Mouse (Mus musculus) hindbrain, embryonic 14.5 days (tissue): ENCODE measurements around the gene Homer2. TPM values are rescaled to one million over a fixed set of nuclear protein-coding genes. Genes with fewer than 3 reads are reported as not detected.

Experiments
- ATAC-seq: fragments of 200-750 bp; cut with Nextera tagmentation; 2 replicates; pipeline ENCODE4 v1.8.0; 2017; ENCODE audit warnings: moderate number of reproducible peaks, mild to moderate bottlenecking, moderate TSS enrichment, moderate library complexity; ENCODE audit not compliant: low FRiP score
- DNase-seq: peaks from one replicate; pipeline ENCODE4 v3.0.0-alpha.2; 2015; ENCODE audit warnings: low spot score
- H3K27ac ChIP-seq: fragments of 300-500 bp; sonication (generic); 2 replicates; pipeline ENCODE4 v1.5.1; 2014; ENCODE audit warnings: mild to moderate bottlenecking, moderate library complexity
- H3K27me3 ChIP-seq: fragments of 300-500 bp; sonication (generic); 2 replicates; pipeline ENCODE4 v1.6.1; 2014; ENCODE audit warnings: mild to moderate bottlenecking, low read length, mixed read lengths; ENCODE audit not compliant: control insufficient read depth, insufficient read depth
- H3K36me3 ChIP-seq: fragments of 300-500 bp; sonication (generic); replicated peaks from 2 replicates; pipeline ENCODE4 v1.6.1; 2014; ENCODE audit not compliant: control insufficient read depth, insufficient read depth
- H3K4me1 ChIP-seq: fragments of 300-500 bp; sonication (generic); replicated peaks from 2 replicates; pipeline ENCODE4 v1.6.1; 2014; ENCODE audit warnings: antibody characterized with exemption, low read length, mixed read lengths; ENCODE audit not compliant: control insufficient read depth, insufficient read depth
- H3K4me2 ChIP-seq: fragments of 300-500 bp; sonication (generic); replicated peaks from 2 replicates; pipeline ENCODE4 v1.6.1; 2014; ENCODE audit warnings: mild to moderate bottlenecking, moderate library complexity
- H3K4me3 ChIP-seq: fragments of 300-500 bp; sonication (generic); replicated peaks from 2 replicates; pipeline ENCODE4 v1.5.1; 2014; ENCODE audit warnings: mild to moderate bottlenecking, low read length
- H3K9ac ChIP-seq: fragments of 300-500 bp; sonication (generic); 2 replicates; pipeline ENCODE4 v1.6.1; 2014
- H3K9me3 ChIP-seq: fragments of 300-500 bp; sonication (generic); 2 replicates; pipeline ENCODE4 v1.6.1; 2016; ENCODE audit warnings: low read length; ENCODE audit not compliant: control insufficient read depth
- WGBS: fragments of 180-500 bp; shearing (Covaris S2); extraction: QIAGEN DNeasy Blood & Tissue Kit; methylation state at CpG from one replicate; pipeline ENCODE4 v1.1.7; 2014; 5-methylcytosine and 5-hydroxymethylcytosine counted together
- polyA plus RNA-seq: library from polyadenylated mRNA; unstranded; fragments of >200 nt; fragmentation: Nextera tagmentation; extraction: Ambion mirVana; gene quantifications from 2 replicates; pipeline ENCODE4 v1.2.1, GENCODE M21; 2014

Gene Homer2
- polyA plus RNA-seq, 1 experiment from 2014 or later, result 25.7 TPM

DNA sequence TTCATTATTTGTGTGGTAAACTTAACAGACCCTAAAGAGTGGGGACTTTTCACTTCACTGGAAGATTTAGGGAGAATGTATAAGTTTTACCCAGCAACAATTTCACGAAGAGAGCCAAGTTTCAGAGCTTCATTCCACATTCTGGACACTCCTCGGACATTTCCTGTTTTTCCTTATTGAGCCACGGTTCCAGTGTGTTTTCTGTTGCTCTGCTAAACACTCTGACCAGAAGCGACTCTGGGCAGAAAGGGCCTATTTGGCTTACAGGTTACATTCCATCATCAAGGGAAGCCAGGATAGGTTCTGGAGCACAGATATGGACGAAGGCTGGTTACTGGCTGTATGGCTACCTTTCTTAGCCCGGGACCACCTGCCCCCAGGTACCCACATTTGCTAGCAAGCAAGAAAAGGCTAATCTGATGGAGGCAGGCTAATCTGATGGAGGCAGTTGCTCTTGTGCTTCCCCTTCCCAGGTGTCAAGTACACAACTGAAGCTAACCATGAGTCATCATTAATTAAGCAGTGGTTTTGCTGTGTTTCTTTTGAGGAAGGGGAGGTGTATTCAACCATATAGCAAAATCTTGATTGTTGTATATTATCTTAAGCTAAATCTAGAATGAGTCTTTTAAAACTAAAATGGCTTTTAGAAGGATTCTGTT is 134.6 kb downstream of the Homer2 start:
- H3K4me2 ChIP-seq, result peak overlapping the region; percentile 76
- WGBS, result 74% methylated on average over 6 of the region's 6 CpGs
- H3K9ac ChIP-seq, result peak overlapping the region; percentile 86; the same call in 1 of the 2 replicates
- no peaks in the 10 kb centered on the region for H3K9me3 ChIP-seq
- H3K27me3 ChIP-seq, result no peaks in the 10 kb centered on the region
- ATAC-seq (no peak), DNase-seq (no peak)
- peaks cover 16% of the 10 kb centered on the region for H3K4me1 ChIP-seq
- H3K27ac ChIP-seq, result no peak overlapping the region
- H3K36me3 ChIP-seq, result peaks cover 16% of the 10 kb centered on the region
- H3K4me3 ChIP-seq, result peak overlapping the region; percentile 83; the same call in 1 of the 2 replicates

DNA sequence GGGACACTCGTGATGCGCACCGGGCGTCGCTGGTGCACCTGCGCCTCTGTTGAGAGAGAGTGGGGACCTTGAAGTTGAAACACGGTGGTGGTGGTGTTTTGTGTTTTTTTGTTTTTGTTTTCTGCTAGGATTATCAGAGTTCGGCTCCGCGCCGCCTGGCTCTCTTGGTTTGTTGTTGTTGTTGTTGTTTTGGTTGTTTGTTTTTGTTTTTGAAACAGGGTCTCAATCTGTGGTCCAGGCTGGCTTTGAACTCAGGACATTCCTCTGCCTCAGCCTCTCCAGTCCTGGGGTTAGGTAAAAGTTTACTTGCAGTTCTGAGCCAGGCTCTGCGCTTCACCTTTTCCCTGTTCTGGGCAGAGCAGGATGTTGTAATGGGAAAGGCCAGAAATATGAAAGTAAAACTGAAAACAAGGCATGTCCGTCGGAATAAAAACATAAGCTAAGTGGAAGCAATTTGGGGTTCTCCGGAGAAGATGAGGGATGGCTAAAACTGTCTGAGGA is 135.3 kb downstream of the Homer2 start:
- peak overlapping the region; percentile 86 for H3K9ac ChIP-seq

DNA sequence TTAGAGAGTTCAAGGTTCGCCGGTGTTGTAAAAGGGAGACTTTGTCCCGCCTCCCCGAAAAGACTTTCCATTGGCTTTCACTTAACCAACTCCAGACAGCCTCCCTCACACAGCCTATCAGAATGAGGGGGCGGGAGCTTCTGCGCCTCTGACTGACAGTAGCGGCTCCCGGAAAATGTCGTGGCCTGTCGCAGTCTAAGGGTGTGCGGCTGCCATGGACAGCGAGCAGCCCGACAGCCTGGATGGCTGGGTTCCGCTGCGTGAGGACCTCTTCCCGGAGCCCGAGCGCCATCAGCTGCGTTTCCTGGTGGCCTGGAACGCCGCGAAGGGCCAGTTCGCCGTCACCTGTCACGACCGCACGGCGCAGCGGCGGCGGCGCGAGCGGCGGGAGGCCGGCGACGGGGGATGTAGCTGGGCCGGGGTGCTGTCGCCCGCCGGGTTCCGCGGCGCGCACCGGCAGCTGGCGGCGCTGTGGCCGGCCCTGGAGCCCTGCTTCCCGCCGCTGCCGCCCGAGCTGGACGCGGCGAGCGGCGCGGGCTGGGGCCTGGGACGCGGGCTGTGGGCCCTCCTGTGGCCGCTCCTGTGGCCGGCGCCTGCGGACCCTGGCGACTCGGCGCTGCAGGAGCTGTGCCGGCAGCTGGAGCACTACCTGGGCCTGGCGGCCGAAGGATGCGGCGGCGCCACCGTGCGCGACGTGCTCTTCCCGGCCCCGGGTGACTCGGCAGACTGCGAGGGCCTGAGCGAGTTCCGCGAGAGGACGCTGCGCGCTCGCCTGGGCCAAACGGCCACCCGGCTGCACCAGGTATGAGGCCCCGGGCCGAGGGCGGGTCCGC is 136.0 kb downstream of the Homer2 start, which contains the start of gene Whamm:
Whamm (plus strand) TSS at position 159 of the 833 bp plus-strand sequence.
- H3K4me2 ChIP-seq, result peak within 1 kb of the TSS; percentile 76
- under 1% methylated on average over 93 of the region's 96 CpGs for WGBS
- no peaks in the 10 kb centered on the region for H3K9me3 ChIP-seq
- H3K27me3 ChIP-seq, result no peaks in the 10 kb centered on the region
- peak; percentile 93 for DNase-seq
- H3K36me3 ChIP-seq, result peaks cover 15% of the 10 kb centered on the region
- peak within 1 kb of the TSS; percentile 95 for H3K27ac ChIP-seq
- peak; percentile 99 for ATAC-seq
- H3K4me3 ChIP-seq, result peak within 1 kb of the TSS; percentile 83
- H3K4me1 ChIP-seq, result peaks cover 16% of the 10 kb centered on the region
- peak within 1 kb of the TSS; percentile 86 for H3K9ac ChIP-seq

More for the DNA sequence above, 135.3 kb downstream of the Homer2 start:
- peak overlapping the region; percentile 95 for H3K27ac ChIP-seq
- peak overlapping the region; percentile 76 for H3K4me2 ChIP-seq
- peaks cover 16% of the 10 kb centered on the region for H3K4me1 ChIP-seq
- H3K4me3 ChIP-seq, result peak overlapping the region; percentile 83
- 20% methylated on average over 15 of the region's 15 CpGs for WGBS
- H3K27me3 ChIP-seq, result no peaks in the 10 kb centered on the region
- no peaks in the 10 kb centered on the region for H3K9me3 ChIP-seq
- DNase-seq, result no peak
- ATAC-seq, result no peak
- H3K36me3 ChIP-seq, result peaks cover 15% of the 10 kb centered on the region

DNA sequence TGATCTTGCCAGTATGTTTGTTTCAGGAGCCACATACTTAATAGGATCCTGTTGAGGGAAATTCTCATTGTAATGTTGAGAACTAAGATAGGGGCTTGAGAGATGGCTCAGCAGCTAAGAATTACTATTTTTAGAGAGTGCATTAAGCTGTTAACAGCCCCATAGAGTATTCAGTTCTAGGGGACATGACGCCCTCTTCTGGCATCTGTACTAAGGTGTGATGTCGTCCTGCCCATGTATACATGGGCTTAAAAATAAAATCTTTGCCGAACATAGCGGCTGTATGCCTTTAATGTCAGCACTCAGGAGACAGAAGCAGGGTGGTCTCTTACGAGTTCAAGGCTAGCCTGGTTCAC is 136.6 kb downstream of the Homer2 start:
- Histone ChIP-seq H3K4me3 (peak overlapping the region; percentile 83), H3K36me3 (peaks cover 10% of the 10 kb centered on the region), H3K9ac (no peak overlapping the region), H3K27ac (no peak overlapping the region), H3K4me1 (peaks cover 16% of the 10 kb centered on the region), H3K4me2 (peak overlapping the region; percentile 76), H3K27me3 (no peaks in the 10 kb centered on the region), H3K9me3 (no peaks in the 10 kb centered on the region)
- no peak for ATAC-seq
- DNase-seq, result no peak
- WGBS, result 5% methylated on average over 5 of the region's 5 CpGs

DNA sequence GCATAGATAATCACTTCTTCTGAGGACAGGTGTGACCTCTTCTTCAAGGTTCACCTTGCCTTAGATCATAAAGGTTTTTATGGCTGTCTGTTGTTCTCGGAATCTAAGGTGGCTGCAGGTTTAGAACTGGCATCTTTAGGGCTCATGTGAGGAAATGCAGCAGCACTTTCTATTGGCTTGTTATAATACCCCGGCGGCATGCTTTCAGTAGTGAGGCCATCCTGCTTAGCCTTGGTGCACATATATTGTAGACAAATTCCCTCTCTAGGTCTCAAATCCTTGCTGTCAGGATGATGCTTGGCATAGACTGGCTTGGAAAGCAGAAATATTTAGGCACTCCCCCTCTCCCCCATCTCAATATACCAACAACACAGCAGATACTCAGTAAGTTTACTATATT is 137.1 kb downstream of the Homer2 start:
- ATAC-seq, result no peak
- Histone ChIP-seq H3K36me3 (peaks cover 6% of the 10 kb centered on the region), H3K27me3 (no peaks in the 10 kb centered on the region), H3K4me2 (no peak overlapping the region), H3K9me3 (no peaks in the 10 kb centered on the region), H3K4me3 (no peak overlapping the region), H3K27ac (no peak overlapping the region), H3K9ac (no peak overlapping the region), H3K4me1 (peaks cover 16% of the 10 kb centered on the region)
- 91% methylated on average over 3 of the region's 3 CpGs for WGBS
- DNase-seq, result no peak

DNA sequence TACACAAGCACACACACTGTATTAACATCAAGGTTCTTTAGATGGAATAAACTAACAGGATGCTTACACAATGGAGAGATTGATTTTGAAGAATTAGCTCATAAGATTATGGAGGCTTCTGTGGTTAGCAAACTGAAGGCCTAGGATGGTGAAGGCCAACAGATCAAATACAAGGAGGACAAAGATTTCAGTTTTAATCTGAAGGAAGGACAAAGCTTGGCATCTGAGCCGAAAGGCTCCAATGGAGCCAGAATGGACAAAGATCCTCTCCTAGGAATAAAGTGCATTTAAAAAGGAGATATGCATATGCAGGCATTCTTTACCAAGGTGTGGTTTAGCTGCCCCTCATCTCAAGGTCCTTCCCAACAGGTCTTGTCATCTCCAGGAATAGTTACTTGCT is 137.5 kb downstream of the Homer2 start:
- ATAC-seq (no peak), DNase-seq (no peak)
- Histone ChIP-seq H3K27ac (no peak overlapping the region), H3K27me3 (no peaks in the 10 kb centered on the region), H3K9me3 (no peaks in the 10 kb centered on the region), H3K36me3 (peaks cover 1% of the 10 kb centered on the region; the same call in 1 of the 2 replicates), H3K9ac (no peak overlapping the region), H3K4me3 (no peak overlapping the region), H3K4me2 (no peak overlapping the region), H3K4me1 (peaks cover 16% of the 10 kb centered on the region)
- WGBS, result 97% methylated on average over 1 of the region's 1 CpGs

DNA sequence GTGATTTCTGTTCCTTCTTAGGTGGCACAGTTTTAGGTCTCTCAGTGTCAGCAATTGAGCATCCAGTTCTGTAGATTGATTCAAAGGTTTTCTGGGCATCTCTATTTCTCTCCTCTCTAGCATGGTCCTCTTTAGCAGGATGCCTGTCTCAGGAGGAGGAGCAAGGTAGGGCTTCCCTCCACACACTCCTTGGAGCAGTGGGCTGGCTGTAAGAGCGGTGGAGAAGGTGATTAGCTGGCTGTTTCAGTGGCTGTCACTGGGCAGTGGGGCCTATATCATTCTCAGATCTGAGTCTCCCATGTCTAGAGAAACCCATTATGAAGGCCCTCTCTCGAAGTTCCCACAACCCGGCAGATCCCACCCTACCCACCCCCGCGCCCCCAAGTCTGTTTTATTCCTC is 139.9 kb downstream of the Homer2 start:
- WGBS, result 87% methylated on average over 5 of the region's 5 CpGs
- H3K27me3 ChIP-seq, result no peaks in the 10 kb centered on the region
- H3K4me1 ChIP-seq, result peaks cover 5% of the 10 kb centered on the region
- no peak overlapping the region for H3K4me3 ChIP-seq
- no peak for ATAC-seq
- H3K9ac ChIP-seq, result no peak overlapping the region
- DNase-seq, result no peak
- H3K27ac ChIP-seq, result no peak overlapping the region
- no peaks in the 10 kb centered on the region for H3K36me3 ChIP-seq
- H3K4me2 ChIP-seq, result no peak overlapping the region
- H3K9me3 ChIP-seq, result no peaks in the 10 kb centered on the region

DNA sequence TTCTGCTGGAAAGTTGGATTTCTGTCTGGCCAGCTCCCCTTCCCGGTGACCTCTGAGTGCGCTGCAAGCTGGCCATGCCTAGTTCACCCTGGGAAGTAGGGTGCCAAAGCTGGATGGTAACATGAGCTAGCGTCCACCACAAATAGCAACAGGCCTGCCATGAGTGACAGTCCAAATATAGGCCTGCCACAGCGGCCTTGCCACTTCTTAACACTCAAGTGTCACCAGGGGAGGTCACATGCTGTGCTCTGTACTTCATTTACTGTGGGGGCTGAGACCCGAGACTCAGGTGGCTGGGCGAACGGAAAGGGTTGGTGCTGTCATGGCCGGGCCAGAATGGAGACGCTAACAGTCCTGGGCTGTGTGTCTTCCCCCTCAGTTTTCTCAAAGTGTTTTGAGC is 140.4 kb downstream of the Homer2 start, which contains the start of gene Fsd2:
Fsd2 (minus strand) TSS at position 53 of the 400 bp plus-strand sequence.
- no peak within 1 kb of the TSS for H3K4me3 ChIP-seq
- no peak within 1 kb of the TSS for H3K4me2 ChIP-seq
- WGBS, result 76% methylated on average over 9 of the region's 9 CpGs
- no peaks in the 10 kb centered on the region for H3K9me3 ChIP-seq
- DNase-seq (no peak), ATAC-seq (no peak)
- H3K9ac ChIP-seq, result no peak within 1 kb of the TSS
- no peaks in the 10 kb centered on the region for H3K4me1 ChIP-seq
- H3K27me3 ChIP-seq, result no peaks in the 10 kb centered on the region
- no peak within 1 kb of the TSS for H3K27ac ChIP-seq
- no peaks in the 10 kb centered on the region for H3K36me3 ChIP-seq

DNA sequence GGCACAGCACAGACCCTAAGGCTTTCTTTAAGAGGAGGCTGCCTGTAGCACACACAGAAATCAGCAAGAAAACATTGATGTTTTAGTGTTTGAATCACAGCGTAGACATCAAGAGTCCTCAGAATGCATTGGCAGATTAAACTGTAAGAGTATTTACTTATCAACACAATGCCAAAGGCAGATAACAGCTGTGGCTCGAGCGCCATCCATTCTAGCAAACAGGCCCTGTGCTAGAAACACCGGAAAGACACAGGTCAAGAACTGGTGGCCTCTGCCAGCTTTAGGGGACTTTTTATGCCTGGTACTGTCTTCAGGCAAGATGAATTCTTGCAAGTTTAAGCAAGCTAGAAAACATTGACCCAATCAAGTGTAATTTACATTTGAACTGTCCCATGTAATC is 141.0 kb downstream of the Homer2 start:
- ATAC-seq (no peak), DNase-seq (no peak)
- Histone ChIP-seq H3K27me3 (no peaks in the 10 kb centered on the region), H3K4me3 (no peak overlapping the region), H3K4me2 (no peak overlapping the region), H3K27ac (no peak overlapping the region), H3K9me3 (no peaks in the 10 kb centered on the region), H3K4me1 (no peaks in the 10 kb centered on the region), H3K9ac (no peak overlapping the region), H3K36me3 (no peaks in the 10 kb centered on the region)
- WGBS, result 75% methylated on average over 4 of the region's 4 CpGs
